Mouse (Mus musculus) midbrain, embryonic 16.5 days (tissue): ENCODE data around the gene Slc24a3. TPM values are rescaled to one million over a fixed set of nuclear protein-coding genes. Genes with fewer than 3 reads are reported as not detected.

ENCODE experiments used
- ATAC-seq: fragments of 200-750 bp; cut with Nextera tagmentation; 2 replicates; pipeline ENCODE4 v1.8.0; 2017; ENCODE audit warnings: moderate TSS enrichment
- H3K27ac ChIP-seq: fragments of 300-500 bp; sonication (generic); 2 replicates; pipeline ENCODE4 v1.5.1; 2014; ENCODE audit warnings: mild to moderate bottlenecking, low read length, mixed read lengths
- H3K27me3 ChIP-seq: fragments of 300-500 bp; sonication (generic); 2 replicates; pipeline ENCODE4 v1.6.1; 2014; ENCODE audit warnings: low read depth, low read length, mixed read lengths; ENCODE audit not compliant: control insufficient read depth, insufficient read depth
- H3K36me3 ChIP-seq: fragments of 300-500 bp; sonication (generic); 2 replicates; pipeline ENCODE4 v1.6.1; 2014; ENCODE audit warnings: mild to moderate bottlenecking, low read length, moderate library complexity, mixed read lengths; ENCODE audit not compliant: control insufficient read depth, insufficient read depth
- H3K4me1 ChIP-seq: fragments of 300-500 bp; sonication (generic); 2 replicates; pipeline ENCODE4 v1.6.1; 2014; ENCODE audit warnings: mild to moderate bottlenecking, low read length, mixed read lengths; ENCODE audit not compliant: control insufficient read depth, insufficient read depth
- H3K4me2 ChIP-seq: fragments of 300-500 bp; sonication (generic); 2 replicates; pipeline ENCODE4 v1.6.1; 2014; ENCODE audit warnings: mild to moderate bottlenecking, low read length, mixed read lengths
- H3K4me3 ChIP-seq: fragments of 300-500 bp; sonication (generic); 2 replicates; pipeline ENCODE4 v1.5.1; 2014; ENCODE audit warnings: low read depth, mild to moderate bottlenecking, low read length, moderate library complexity, mixed read lengths
- H3K9ac ChIP-seq: fragments of 300-500 bp; sonication (generic); 2 replicates; pipeline ENCODE4 v1.6.1; 2014; ENCODE audit warnings: low read depth, low read length, mixed read lengths
- H3K9me3 ChIP-seq: fragments of 300-500 bp; sonication (generic); replicated peaks from 2 replicates; pipeline ENCODE4 v1.6.1; 2014; ENCODE audit warnings: mild to moderate bottlenecking, low read length, mixed read lengths; ENCODE audit not compliant: control insufficient read depth, poor library complexity, severe bottlenecking
- WGBS: fragments of 180-500 bp; shearing (Covaris S2); extraction: QIAGEN DNeasy Blood & Tissue Kit; methylation state at CpG from one replicate; pipeline ENCODE4 v1.1.7; 2014; 5-methylcytosine and 5-hydroxymethylcytosine counted together
- polyA plus RNA-seq: library from polyadenylated mRNA; unstranded; fragments of >200 nt; fragmentation: Nextera tagmentation; extraction: Ambion mirVana; gene quantifications from 2 replicates; pipeline ENCODE4 v1.2.1, GENCODE M21; 2015

The Slc24a3 gene
- polyA plus RNA-seq, 1 experiment from 2014 or later = 18.7 TPM

GRCm38 (mm10) chr2:145682924-145683323 is 515.4 kb downstream of the Slc24a3 start:
- Histone ChIP-seq H3K9me3 (no peaks in the 10 kb centered on the region), H3K27ac (no peak overlapping the region), H3K4me3 (no peak overlapping the region), H3K27me3 (no peaks in the 10 kb centered on the region), H3K9ac (no peak overlapping the region), H3K4me2 (no peak overlapping the region), H3K4me1 (no peaks in the 10 kb centered on the region), H3K36me3 (no peaks in the 10 kb centered on the region; the same call in 1 of the 2 replicates)
- 78% methylated on average over 3 of the region's 3 CpGs for WGBS
- no peak for ATAC-seq

DNA sequence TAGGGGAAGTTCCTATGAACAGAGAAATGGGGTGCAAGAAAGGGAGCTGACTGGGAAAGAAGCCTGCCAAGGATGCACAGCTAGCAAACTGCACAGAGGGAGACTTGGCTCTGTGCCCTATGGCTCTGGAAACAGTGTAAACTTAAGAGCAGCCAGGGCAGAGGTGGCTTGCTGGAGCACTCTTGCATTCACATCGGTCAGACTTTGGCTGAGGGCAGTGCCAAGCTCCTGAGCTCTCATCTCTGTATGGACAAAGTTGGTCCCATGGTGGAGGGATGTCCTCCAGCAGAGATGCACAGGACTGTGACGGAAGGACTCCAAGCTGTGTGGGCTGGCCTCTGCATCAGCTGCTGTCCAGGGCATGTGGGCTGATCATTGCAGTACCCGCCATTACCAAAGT is 516.0 kb downstream of the Slc24a3 start:
- 81% methylated on average over 3 of the region's 3 CpGs for WGBS
- Histone ChIP-seq H3K9me3 (no peaks in the 10 kb centered on the region), H3K4me1 (no peaks in the 10 kb centered on the region), H3K27ac (no peak overlapping the region), H3K4me2 (no peak overlapping the region), H3K27me3 (no peaks in the 10 kb centered on the region), H3K4me3 (no peak overlapping the region), H3K36me3 (no peaks in the 10 kb centered on the region; the same call in 1 of the 2 replicates), H3K9ac (no peak overlapping the region)
- 0 out of 2 replicates have a peak, but pooled peaks have one; percentile 28 for ATAC-seq

GRCm38 (mm10) chr2:145684151-145684550 is 516.6 kb downstream of the Slc24a3 start:
- H3K27ac ChIP-seq = no peak overlapping the region
- WGBS = 100% methylated on average over 1 of the region's 1 CpGs
- no peaks in the 10 kb centered on the region for H3K27me3 ChIP-seq
- no peaks in the 10 kb centered on the region for H3K9me3 ChIP-seq
- H3K4me3 ChIP-seq = no peak overlapping the region
- no peak for ATAC-seq
- H3K9ac ChIP-seq = no peak overlapping the region
- no peaks in the 10 kb centered on the region for H3K4me1 ChIP-seq
- H3K36me3 ChIP-seq = no peaks in the 10 kb centered on the region; the same call in 1 of the 2 replicates
- H3K4me2 ChIP-seq = no peak overlapping the region

DNA sequence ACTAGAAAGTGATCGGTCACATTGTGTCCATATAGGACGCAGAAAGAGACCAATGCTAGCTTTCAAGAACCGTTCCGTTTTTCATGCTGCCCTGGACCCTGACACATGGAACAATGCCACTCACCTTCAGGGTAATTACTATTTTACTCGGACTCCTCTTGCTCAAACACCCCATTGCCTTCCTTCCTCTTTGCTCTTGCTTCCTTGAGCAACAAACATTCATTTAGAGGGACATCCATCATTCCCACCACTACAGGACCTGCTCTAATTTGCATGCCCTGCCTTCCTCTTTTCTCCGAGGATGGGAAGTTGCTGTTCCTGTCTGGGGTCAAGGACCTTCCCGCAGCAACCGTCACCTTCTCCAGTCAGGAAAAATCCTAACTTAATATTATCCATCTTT is 517.3 kb downstream of the Slc24a3 start:
- Histone ChIP-seq H3K27ac (no peak overlapping the region), H3K36me3 (no peaks in the 10 kb centered on the region; the same call in 1 of the 2 replicates), H3K4me2 (no peak overlapping the region), H3K4me1 (no peaks in the 10 kb centered on the region), H3K27me3 (no peaks in the 10 kb centered on the region), H3K9ac (no peak overlapping the region), H3K9me3 (no peaks in the 10 kb centered on the region), H3K4me3 (no peak overlapping the region)
- WGBS = 85% methylated on average over 8 of the region's 8 CpGs
- ATAC-seq = no peak

DNA sequence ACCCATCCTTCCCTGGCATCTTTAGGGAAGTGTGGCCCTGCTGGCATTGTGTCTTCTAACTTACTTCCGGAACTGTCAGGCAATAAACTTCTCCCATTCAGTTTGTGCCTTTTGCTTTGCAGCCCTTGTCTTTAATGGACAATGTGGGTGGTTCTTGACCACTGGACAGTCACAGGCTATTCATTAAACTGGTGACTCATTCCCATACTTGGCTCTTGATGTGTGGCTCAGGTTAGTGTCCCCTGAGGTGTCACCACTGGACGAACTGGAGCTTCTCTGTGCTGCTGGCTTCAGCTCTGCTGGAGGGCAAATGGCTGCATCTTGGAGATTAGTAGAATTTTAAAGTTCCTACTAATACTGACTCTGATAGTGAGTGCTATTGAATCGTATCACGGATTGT is 518.5 kb downstream of the Slc24a3 start:
- Histone ChIP-seq H3K27ac (no peak overlapping the region), H3K9ac (no peak overlapping the region), H3K27me3 (no peaks in the 10 kb centered on the region), H3K36me3 (no peaks in the 10 kb centered on the region; the same call in 1 of the 2 replicates), H3K4me3 (no peak overlapping the region), H3K9me3 (no peaks in the 10 kb centered on the region), H3K4me1 (no peaks in the 10 kb centered on the region), H3K4me2 (no peak overlapping the region)
- WGBS = 86% methylated on average over 4 of the region's 4 CpGs
- no peak for ATAC-seq

GRCm38 (mm10) chr2:145691367-145692009 is 523.9 kb downstream of the Slc24a3 start:
- Histone ChIP-seq H3K27ac (no peak overlapping the region), H3K4me3 (no peak overlapping the region), H3K9ac (no peak overlapping the region), H3K27me3 (no peaks in the 10 kb centered on the region), H3K9me3 (no peaks in the 10 kb centered on the region), H3K36me3 (no peaks in the 10 kb centered on the region), H3K4me2 (no peak overlapping the region), H3K4me1 (no peaks in the 10 kb centered on the region)
- ATAC-seq = no peak
- 82% methylated on average over 10 of the region's 10 CpGs for WGBS
